Mouse (Mus musculus): ENCODE measurements at regions not wholly inside any gene's neighbourhood (a gene's known extent, or its start where the extent isn't known, plus 50 kb on each side); places are given as distances from the start of the nearest gene placed in this dataset.

- intact Hi-C loops (cut with DNase I), result no loop called here
- no peak for DNase-seq
Measured at GRCm38 (mm10) chr5:85954526-85954925, 110.9 kb downstream of the Cenpc1 start.

GRCm38 (mm10) chr5:85936667-85937314, 128.6 kb downstream of the Cenpc1 start:
- intact Hi-C loops (cut with DNase I), result loop anchor here (10.0 kb wide), 1 partner anchor 352 kb away; no protein-coding TSS in a partner anchor
- peak; percentile 53 for DNase-seq

- intact Hi-C loops (cut with DNase I), result no loop called here
Measured at GRCm38 (mm10) chr5:85918288-85918687, 147.1 kb downstream of the Cenpc1 start.

GRCm38 (mm10) chr5:85915000-85915399, 150.4 kb downstream of the Cenpc1 start:
- intact Hi-C loops (cut with DNase I), result no loop called here
- DNase-seq, result no peak

More at GRCm38 (mm10) chr5:85918288-85918687, 147.1 kb downstream of the Cenpc1 start:
- DNase-seq, result no peak

GRCm38 (mm10) chr5:85896452-85896851, 168.9 kb downstream of the Cenpc1 start:
- peak; percentile 0 for DNase-seq

GRCm38 (mm10) chr5:85895814-85896213, 169.6 kb downstream of the Cenpc1 start:
- intact Hi-C loops (cut with DNase I), result no loop called here
- DNase-seq, result no peak

More at GRCm38 (mm10) chr5:85896452-85896851, 168.9 kb downstream of the Cenpc1 start:
- intact Hi-C loops (cut with DNase I), result no loop called here

GRCm38 (mm10) chr5:85870311-85870710, 195.1 kb downstream of the Cenpc1 start:
- no peak for DNase-seq
- intact Hi-C loops (cut with DNase I), result no loop called here

GRCm38 (mm10) chr5:85832556-85832955, 232.8 kb downstream of the Cenpc1 start:
- no peak for DNase-seq
- intact Hi-C loops (cut with DNase I), result no loop called here

- intact Hi-C loops (cut with DNase I), result no loop called here
- DNase-seq, result no peak
Measured at GRCm38 (mm10) chr5:85795531-85796197, 269.7 kb downstream of the Cenpc1 start.

- no peak for DNase-seq
- intact Hi-C loops (cut with DNase I), result no loop called here
Measured at GRCm38 (mm10) chr5:85793148-85793547, 272.2 kb downstream of the Cenpc1 start.

GRCm38 (mm10) chr5:85780730-85781454, 284.5 kb downstream of the Cenpc1 start:
- intact Hi-C loops (cut with DNase I), result no loop called here
- peak; percentile 53 for DNase-seq

GRCm38 (mm10) chr5:85780017-85780416, 285.4 kb downstream of the Cenpc1 start:
- DNase-seq, result peak; percentile 54
- intact Hi-C loops (cut with DNase I), result no loop called here

GRCm38 (mm10) chr5:85779205-85779604, 286.2 kb downstream of the Cenpc1 start:
- intact Hi-C loops (cut with DNase I), result no loop called here
- no peak for DNase-seq

- intact Hi-C loops (cut with DNase I), result no loop called here
- no peak for DNase-seq
Measured at GRCm38 (mm10) chr5:85772660-85773059, 292.7 kb downstream of the Cenpc1 start.

GRCm38 (mm10) chr5:85772086-85772485, 293.3 kb downstream of the Cenpc1 start:
- no peak for DNase-seq
- intact Hi-C loops (cut with DNase I), result no loop called here

GRCm38 (mm10) chr5:85767157-85767556, 298.2 kb downstream of the Cenpc1 start:
- intact Hi-C loops (cut with DNase I), result no loop called here
- no peak for DNase-seq

GRCm38 (mm10) chr5:85756716-85757115, 308.7 kb downstream of the Cenpc1 start:
- intact Hi-C loops (cut with DNase I), result no loop called here
- DNase-seq, result peak; percentile 24

GRCm38 (mm10) chr5:85754227-85754626, 311.2 kb downstream of the Cenpc1 start:
- DNase-seq, result no peak
- intact Hi-C loops (cut with DNase I), result no loop called here

- DNase-seq, result peak; percentile 13
- intact Hi-C loops (cut with DNase I), result no loop called here
Measured at GRCm38 (mm10) chr5:85753109-85753508, 312.3 kb downstream of the Cenpc1 start.

GRCm38 (mm10) chr5:85751649-85752048, 313.7 kb downstream of the Cenpc1 start:
- DNase-seq, result peak; percentile 20
- intact Hi-C loops (cut with DNase I), result no loop called here

GRCm38 (mm10) chr5:85750893-85751292, 314.5 kb downstream of the Cenpc1 start:
- intact Hi-C loops (cut with DNase I), result no loop called here
- no peak for DNase-seq

GRCm38 (mm10) chr5:85729613-85730012, 335.8 kb downstream of the Cenpc1 start:
- intact Hi-C loops (cut with DNase I), result no loop called here
- DNase-seq, result no peak

All from left cerebral cortex, postnatal 4 days (tissue).